Mouse (Mus musculus) hematopoietic stem cell, adult 5-6 weeks (primary cell): ENCODE data around the gene Tex14. TPM values are rescaled to one million over a fixed set of nuclear protein-coding genes. Genes with fewer than 3 reads are reported as not detected.
"Not testable (repeated sequence)": the region's sequence is repeated elsewhere in the genome, so short reads cannot be mapped to it uniquely, and the experiment has no call there.

ENCODE experiments used
- ATAC-seq, 2 experiments: fragments of 125-278 bp in 1 of 2; replicated peaks in 1 of 2; 2 replicates each; pipeline ENCODE4 v1.8.0; 2016 to 2017; ENCODE audit warnings: inconsistent platforms in 2 of 2, mild to moderate bottlenecking in 2 of 2, moderate number of reproducible peaks in 2 of 2, low read depth in 1 of 2, moderate TSS enrichment in 1 of 2; ENCODE audit not compliant: low FRiP score in 2 of 2, poor library complexity in 2 of 2, severe bottlenecking in 2 of 2, insufficient read depth in 1 of 2, low TSS enrichment in 1 of 2
- total RNA-seq: library from RNA; stranded (forward); fragments of 172-1452, 232-1000 nt; gene quantifications from 2 replicates; pipeline ENCODE4 v1.2.3, GENCODE M21; 2017

The Tex14 gene
- total RNA-seq, result 2.9 TPM in 1 of 2 replicates, not detected in the other

DNA sequence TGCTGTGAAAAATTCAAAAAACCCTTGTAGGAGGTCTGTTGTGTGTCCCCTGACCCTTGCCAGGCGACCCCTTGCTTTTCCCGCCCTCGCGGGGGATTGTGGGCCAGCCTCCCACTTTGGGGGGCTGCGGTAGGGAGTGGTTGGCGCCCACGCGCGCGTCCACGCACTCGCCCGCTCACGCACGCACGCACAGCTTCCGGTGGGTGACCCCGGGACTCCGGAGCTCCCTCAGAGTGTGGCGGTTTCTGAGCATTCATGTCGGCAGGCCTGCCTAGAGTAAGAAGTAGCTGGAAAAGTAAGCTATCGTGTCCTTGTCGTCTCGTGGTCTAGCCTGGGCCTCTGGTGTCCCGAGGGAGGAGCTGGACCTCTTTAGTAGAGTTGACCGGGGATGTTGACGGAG, at the start of gene Tex14, which contains the start of gene Rad51c:
Gene Tex14 (plus strand): TSS at position 190 of the 400 bp plus-strand sequence.
Gene Rad51c (minus strand): TSS at position 79 of the 400 bp plus-strand sequence.
- no peak for ATAC-seq

- no peak for ATAC-seq
Measured at GRCm38 (mm10) chr11:87357317-87358300, 47.3 kb upstream of the Tex14 start.

DNA sequence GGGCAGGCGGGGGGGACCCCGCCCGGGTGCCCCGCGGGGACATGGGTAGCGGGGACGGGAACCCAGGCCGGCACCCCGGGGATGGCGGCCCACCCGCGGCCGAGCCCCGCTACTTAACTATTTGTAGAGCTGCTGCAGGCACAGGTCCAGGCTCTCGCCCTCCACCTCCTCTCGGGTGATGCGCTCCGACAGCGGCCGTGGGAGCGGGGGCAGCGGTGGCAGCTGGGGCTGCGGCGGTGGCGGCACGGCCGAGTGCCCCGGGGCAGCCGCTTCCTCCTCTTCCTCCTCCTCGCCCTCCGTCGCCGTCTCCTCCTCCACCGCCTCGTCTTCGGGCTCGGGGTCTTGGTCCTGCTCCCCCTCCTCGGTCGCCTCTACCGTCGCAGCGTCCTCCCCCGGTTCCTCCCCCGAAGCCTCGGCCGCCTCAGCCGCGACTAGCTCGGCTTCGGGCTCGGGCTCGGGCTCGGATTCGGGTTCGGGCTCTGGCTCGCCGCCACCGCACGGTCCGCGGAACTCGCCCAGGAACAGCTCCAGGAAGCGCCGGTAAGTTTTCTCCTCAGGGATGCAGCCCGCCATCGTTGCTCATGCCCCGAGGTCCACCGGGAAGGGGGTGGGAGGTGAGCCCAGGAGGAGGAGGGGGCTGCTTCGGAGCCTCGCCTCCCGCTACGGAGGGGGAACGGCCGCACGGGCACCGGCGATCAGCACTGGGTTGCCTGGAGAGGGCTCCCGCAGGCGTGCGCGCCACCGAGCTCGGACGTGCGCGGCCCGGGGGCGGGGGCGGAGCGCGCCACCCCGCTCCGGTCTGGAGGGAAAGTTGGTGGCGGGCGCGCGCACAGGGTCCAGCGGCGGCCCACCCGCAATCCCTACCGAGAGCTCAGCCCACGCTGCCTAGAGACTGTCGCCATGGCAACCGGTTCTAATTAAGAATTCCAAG, 46.3 kb upstream of the Tex14 start, which contains the start of gene Ppm1e:
Gene Ppm1e (minus strand): TSS at position 693 of the 931 bp plus-strand sequence.
- peak; percentile 47 to 67 for ATAC-seq

DNA sequence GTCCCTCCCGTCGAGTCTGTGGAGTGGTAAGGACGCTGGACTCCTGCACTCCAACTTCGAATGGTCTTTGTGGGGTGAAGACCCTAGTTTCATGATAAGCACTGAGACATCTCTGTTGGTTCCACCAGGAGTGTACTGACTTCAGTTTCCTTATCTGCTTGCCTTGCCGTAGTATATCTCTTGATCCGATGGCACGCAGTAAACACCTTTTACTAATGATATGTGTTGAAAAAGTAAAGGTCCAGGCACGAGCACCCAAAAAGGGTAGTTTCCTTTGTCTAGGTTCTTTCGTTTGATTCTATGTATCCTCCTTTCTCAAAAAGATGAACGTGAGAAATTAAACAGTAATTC, 45.6 kb upstream of the Tex14 start:
- ATAC-seq, result 0 out of 4 replicates have a peak, but pooled peaks of 1 of the 2 experiments have one; percentile 3

DNA sequence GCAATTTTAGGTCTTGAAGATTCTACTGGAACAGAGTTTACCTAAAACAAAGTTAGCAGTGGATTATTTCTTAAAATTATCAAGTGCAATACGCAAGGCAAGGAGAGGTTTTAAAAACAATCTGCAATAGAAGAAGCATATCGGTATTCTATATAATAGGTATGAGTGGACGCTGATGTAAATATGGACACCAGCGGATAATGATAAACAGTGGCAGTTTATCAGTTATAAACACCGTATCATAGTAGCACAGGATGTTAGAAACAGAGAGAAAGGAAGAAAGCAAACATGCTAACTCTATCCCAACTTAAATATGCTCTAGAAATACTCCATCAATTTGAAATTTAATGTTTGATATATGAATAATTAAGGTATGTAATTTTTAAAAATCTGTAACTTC, 39.7 kb upstream of the Tex14 start:
- ATAC-seq, result no peak

GRCm38 (mm10) chr11:87367061-87367460, 37.8 kb upstream of the Tex14 start:
- ATAC-seq, result no peak

- peak; percentile 89 to 93 for ATAC-seq
Measured at GRCm38 (mm10) chr11:87367865-87368580, 36.8 kb upstream of the Tex14 start.

GRCm38 (mm10) chr11:87384551-87384950, 20.3 kb upstream of the Tex14 start:
- ATAC-seq, result no peak

DNA sequence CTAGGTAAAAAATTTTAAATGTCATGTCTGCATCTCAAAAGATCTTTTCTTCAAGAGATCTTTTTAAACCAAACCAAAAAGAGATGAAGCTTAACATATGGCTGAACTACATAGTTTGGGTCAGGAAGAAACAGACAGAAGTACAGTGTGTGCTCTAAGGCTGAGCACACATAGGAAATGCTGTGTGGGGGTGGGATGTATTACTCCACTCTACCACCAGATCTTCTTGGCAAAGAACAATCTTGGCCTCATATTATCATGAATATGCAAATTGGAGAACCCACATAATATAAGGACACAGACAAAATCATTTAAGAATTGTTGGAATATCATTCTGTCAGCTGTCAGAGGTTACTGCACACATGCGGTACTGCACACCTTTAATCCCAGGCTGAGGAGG, 19.2 kb upstream of the Tex14 start:
- ATAC-seq, result no peak

DNA sequence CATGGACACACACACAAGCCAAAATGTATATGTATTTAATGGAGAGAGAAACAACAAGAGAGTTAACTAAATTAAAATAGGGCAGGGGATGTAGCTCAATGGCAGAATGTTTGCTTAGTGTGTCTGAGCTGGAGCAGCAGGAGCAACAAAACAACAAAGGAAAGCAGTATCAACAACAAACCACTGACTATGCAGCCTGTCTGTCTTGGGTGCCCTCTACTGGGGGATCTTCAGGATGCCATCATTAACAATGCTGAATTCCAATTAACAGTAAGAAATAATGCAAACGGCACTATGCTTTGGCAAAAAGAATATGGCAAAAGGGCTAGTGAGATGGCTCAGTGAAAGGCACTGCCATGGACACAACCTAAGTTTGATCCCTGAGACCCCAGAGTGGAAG, 11.0 kb upstream of the Tex14 start:
- 0 out of 4 replicates have a peak, but pooled peaks have one; percentile 42 to 56 for ATAC-seq

DNA sequence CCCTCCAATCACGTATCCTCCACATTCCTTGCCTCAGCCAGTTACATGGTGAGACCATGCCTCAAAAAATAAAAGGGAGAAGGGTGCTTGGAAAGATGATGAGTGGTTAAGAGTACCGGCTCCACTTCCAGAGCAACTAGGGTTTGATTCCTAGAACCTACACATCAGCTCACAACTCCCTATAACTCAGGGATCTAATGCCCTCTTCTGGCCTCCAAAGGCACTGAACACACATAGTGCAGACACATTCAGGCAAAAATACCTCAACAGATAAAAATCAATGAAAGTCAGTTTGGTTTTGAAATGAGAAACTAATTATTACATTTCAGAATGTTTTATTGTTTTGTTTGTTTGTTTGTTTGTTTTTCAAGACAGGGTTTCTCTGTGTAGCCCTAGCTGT, 6.5 kb upstream of the Tex14 start:
- no peak for ATAC-seq

- ATAC-seq, result peak; percentile 92 to 97
Measured at GRCm38 (mm10) chr11:87404111-87404853, 583 bp upstream of the Tex14 start.

DNA sequence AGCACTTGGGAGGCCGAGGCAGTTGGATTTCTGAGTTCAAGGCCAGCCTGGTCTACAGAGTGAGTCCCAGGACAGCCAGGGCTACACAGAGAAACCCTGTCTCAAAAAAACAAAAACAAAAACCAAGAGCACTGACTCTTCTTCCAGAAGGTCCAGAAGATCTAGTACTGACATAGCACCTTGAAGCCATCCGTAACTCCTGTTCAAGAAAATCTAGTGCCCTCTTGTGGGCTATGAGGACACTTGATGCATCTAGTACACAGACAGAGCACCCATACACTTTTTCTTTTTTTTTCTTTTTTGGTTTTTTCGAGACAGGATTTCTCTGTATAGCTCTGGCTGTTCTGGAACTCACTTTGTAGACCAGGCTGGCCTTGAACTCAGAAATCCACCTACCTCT, 8.5 kb downstream of the Tex14 start:
- not testable (repeated sequence) for ATAC-seq

- no peak for ATAC-seq
Measured at GRCm38 (mm10) chr11:87416120-87416519, 11.3 kb downstream of the Tex14 start.

GRCm38 (mm10) chr11:87420861-87421260, 16.0 kb downstream of the Tex14 start:
- ATAC-seq, result no peak

- ATAC-seq, result no peak
Measured at GRCm38 (mm10) chr11:87421760-87422201, 16.9 kb downstream of the Tex14 start.
